Mouse (Mus musculus) testis, adult 2 months (tissue): Measurements from ENCODE around the gene Brinp2.
A peak's percentile ranks its signal among the peaks of the same experiment; 100 is the strongest.

Source experiments
- CTCF ChIP-seq: fragments of 200-500 bp; IDR thresholded peaks from 2 replicates; pipeline ENCODE4 v1.5.1; 2012; ENCODE audit warnings: low read depth, mild to moderate bottlenecking, inconsistent platforms, low read length, moderate library complexity; ENCODE audit not compliant: control insufficient read depth, insufficient read depth, insufficient replicate concordance
- POLR2A ChIP-seq: fragments of 200-500 bp; IDR thresholded peaks from 2 replicates; pipeline ENCODE4 v1.6.1; 2012; ENCODE audit warnings: low read depth, mild to moderate bottlenecking, inconsistent platforms, low read length, moderate library complexity; ENCODE audit not compliant: control insufficient read depth

DNA sequence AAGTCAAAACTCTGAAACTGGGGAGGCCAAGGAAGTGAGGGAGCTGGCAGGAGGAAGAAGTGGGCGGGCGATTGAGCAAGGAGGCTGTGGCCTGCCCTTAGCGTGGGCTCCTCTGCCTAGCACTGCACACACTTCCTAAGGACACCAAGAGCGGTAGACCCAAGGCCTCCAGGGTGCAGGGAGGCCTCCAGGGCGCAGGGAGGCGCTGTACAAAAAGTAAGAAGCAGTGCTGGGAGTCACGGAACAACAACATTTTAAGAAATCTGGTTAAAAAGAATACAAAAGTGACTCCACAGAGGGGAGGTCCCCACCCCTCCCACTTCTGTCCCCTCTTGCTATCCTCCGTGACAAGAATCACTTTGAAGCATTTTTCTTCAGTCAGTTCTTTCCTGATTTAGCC is 110.6 kb downstream of the Brinp2 start:
- no peak for TF ChIP-seq POLR2A
- TF ChIP-seq CTCF: peak; percentile 68; the same call in 1 of the 2 replicates
